Mouse (Mus musculus) liver, postnatal 0 days (tissue): ENCODE results near the gene Gm10719.
"Not testable (repeated sequence)": the region's sequence is repeated elsewhere in the genome, so short reads cannot be mapped to it uniquely, and the experiment has no call there.

Experiments
- CTCF ChIP-seq: sonication (generic); IDR thresholded peaks from 2 replicates; pipeline ENCODE4 v1.5.1; 2016; ENCODE audit warnings: antibody characterized with exemption, low read depth
- EP300 ChIP-seq: IDR thresholded peaks from 2 replicates; pipeline ENCODE4 v1.6.1; 2016; ENCODE audit warnings: antibody characterized with exemption, low read depth, mild to moderate bottlenecking

GRCm38 (mm10) chr9:3001006-3001405 lies 16.2 kb upstream of the Gm10719 start:
- not testable (repeated sequence) for TF ChIP-seq CTCF, EP300
